Mouse (Mus musculus): ENCODE data around the gene Ankrd13a.

DNA sequence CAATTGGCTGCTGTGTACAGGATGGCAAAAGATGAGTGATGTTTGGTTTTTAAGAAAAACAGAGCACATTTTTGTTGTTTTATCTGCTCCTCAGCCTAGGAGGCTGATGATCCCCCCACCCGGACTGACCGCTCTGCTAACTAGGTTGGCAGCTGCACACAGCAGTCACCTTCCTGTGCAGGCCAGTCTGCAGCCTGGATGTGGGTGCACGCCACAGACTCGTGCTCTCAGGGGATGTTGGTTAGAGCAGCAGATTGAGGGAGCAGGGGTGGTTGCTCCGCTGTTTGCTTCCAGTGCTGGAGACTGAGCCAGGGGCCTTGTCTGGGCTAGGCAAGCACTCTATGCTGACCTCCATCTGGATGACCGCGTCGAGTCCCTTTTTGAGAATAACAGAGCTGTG, 4.7 kb upstream of the Ankrd13a start:
- TF ChIP-seq CTCF (IDR thresholded peaks at IDR 0.05; ENCODE audit: control insufficient read depth, insufficient read depth, low read length), result no peak
- TF ChIP-seq POLR2A (IDR thresholded peaks at IDR 0.05; ENCODE audit: borderline replicate concordance, control insufficient read depth, low read depth, low read length), result no peak
